Mouse (Mus musculus) MEL (cell line): ENCODE results near the gene Slc12a1. TPM values are rescaled to one million over a fixed set of nuclear protein-coding genes. Genes with fewer than 3 reads are reported as not detected.

Experiments
- DNase-seq: peaks from one replicate; pipeline ENCODE4 v3.0.0; 2011; ENCODE audit warnings: low read depth, low spot score
- H3K27ac ChIP-seq: 2 replicates; pipeline ENCODE4 v1.5.1; 2012; ENCODE audit warnings: low read depth, mild to moderate bottlenecking, control low read depth, low read length, moderate library complexity; ENCODE audit not compliant: control insufficient read depth
- H3K27me3 ChIP-seq, 2 experiments: fragments of 150-350 bp in 1 of 2; sonication (generic) in 1 of 2; 2 replicates each; pipeline ENCODE4 v1.6.1; 2012; ENCODE audit warnings: low read length in 2 of 2, mild to moderate bottlenecking in 2 of 2, improper control_type of control experiment in 1 of 2, moderate library complexity in 1 of 2; ENCODE audit not compliant: insufficient read depth in 2 of 2, control insufficient read depth in 1 of 2
- H3K36me3 ChIP-seq, 2 experiments: 2 replicates each; pipeline ENCODE4 v1.6.1; 2012 to 2014; ENCODE audit warnings: low read length in 2 of 2, improper control_type of control experiment in 1 of 2, inconsistent platforms in 1 of 2, mild to moderate bottlenecking in 1 of 2; ENCODE audit not compliant: insufficient read depth in 2 of 2, control insufficient read depth in 1 of 2
- H3K4me1 ChIP-seq, 2 experiments: fragments of 150-350 bp in 1 of 2; sonication (generic) in 1 of 2; 2 replicates each; pipeline ENCODE4 v1.6.1; 2012; ENCODE audit warnings: low read length in 2 of 2, improper control_type of control experiment in 1 of 2, mild to moderate bottlenecking in 1 of 2; ENCODE audit not compliant: insufficient read depth in 2 of 2, control insufficient read depth in 1 of 2
- H3K4me3 ChIP-seq, 2 experiments: fragments of 150-350 bp in 1 of 2; sonication (generic) in 1 of 2; 2 replicates each; pipeline ENCODE4 v1.5.1; 2012; ENCODE audit warnings: low read depth in 2 of 2, low read length in 2 of 2, mild to moderate bottlenecking in 2 of 2, moderate library complexity in 2 of 2, control low read depth in 1 of 2, improper control_type of control experiment in 1 of 2; ENCODE audit not compliant: control insufficient read depth in 1 of 2, insufficient read depth in 1 of 2
- H3K79me2 ChIP-seq: 2 replicates; pipeline ENCODE4 v1.6.1; 2012; ENCODE audit warnings: mild to moderate bottlenecking, low read length, moderate library complexity; ENCODE audit not compliant: control insufficient read depth, poor library complexity, insufficient read depth
- H3K9ac ChIP-seq: 2 replicates; pipeline ENCODE4 v1.6.1; 2012; ENCODE audit warnings: low read depth, mild to moderate bottlenecking, control low read depth, low read length, moderate library complexity; ENCODE audit not compliant: control insufficient read depth, poor library complexity, severe bottlenecking
- H3K9me3 ChIP-seq: fragments of 150-350 bp; sonication (generic); replicated peaks from 2 replicates; pipeline ENCODE4 v1.6.1; 2012; ENCODE audit warnings: mild to moderate bottlenecking, low read length, improper control_type of control experiment, moderate library complexity; ENCODE audit not compliant: insufficient read depth
- CHD1 ChIP-seq: IDR thresholded peaks from 2 replicates; pipeline ENCODE4 v1.6.1; 2012; ENCODE audit warnings: low read depth, mild to moderate bottlenecking, inconsistent platforms, low read length, improper control_type of control experiment
- CTCF ChIP-seq, 3 experiments: IDR thresholded peaks in 2 of 3; conservative IDR thresholded peaks in 1 of 3; 2 replicates each; pipeline ENCODE4 v1.5.1; 2011 to 2012; ENCODE audit warnings: low read length in 3 of 3, low read depth in 2 of 3, mild to moderate bottlenecking in 2 of 3, improper control_type of control experiment in 1 of 3, inconsistent platforms in 1 of 3, mixed read lengths in 1 of 3, moderate library complexity in 1 of 3; ENCODE audit not compliant: control insufficient read depth in 1 of 3, insufficient read depth in 1 of 3, poor library complexity in 1 of 3, severe bottlenecking in 1 of 3
- E2F4 ChIP-seq: IDR thresholded peaks from 2 replicates; pipeline ENCODE4 v1.6.1; 2011; ENCODE audit warnings: low read depth, low read length, improper control_type of control experiment, borderline replicate concordance
- ELF1 ChIP-seq: IDR thresholded peaks from 2 replicates; pipeline ENCODE4 v1.6.1; 2014; ENCODE audit warnings: low read depth, mild to moderate bottlenecking, inconsistent platforms, low read length, improper control_type of control experiment, moderate library complexity
- EP300 ChIP-seq, 2 experiments: IDR thresholded peaks; 2 replicates each; pipeline ENCODE4 v1.6.1; 2011; ENCODE audit warnings: improper control_type of control experiment in 2 of 2, low read length in 2 of 2, low read depth in 1 of 2, mild to moderate bottlenecking in 1 of 2
- ETS1 ChIP-seq: IDR thresholded peaks from 2 replicates; pipeline ENCODE4 v1.6.1; 2012; ENCODE audit warnings: low read depth, mild to moderate bottlenecking, inconsistent platforms, low read length, improper control_type of control experiment, moderate library complexity
- GABPA ChIP-seq: IDR thresholded peaks from 2 replicates; pipeline ENCODE4 v1.6.1; 2012; ENCODE audit warnings: low read depth, mild to moderate bottlenecking, inconsistent platforms, low read length, improper control_type of control experiment, moderate library complexity
- GATA1 ChIP-seq: IDR thresholded peaks from 2 replicates; pipeline ENCODE4 v1.6.1; 2011; ENCODE audit warnings: low read depth, low read length, improper control_type of control experiment
- HCFC1 ChIP-seq: IDR thresholded peaks from 2 replicates; pipeline ENCODE4 v1.6.1; 2012; ENCODE audit warnings: low read depth, mild to moderate bottlenecking, inconsistent platforms, low read length, improper control_type of control experiment, moderate library complexity
- JUND ChIP-seq: IDR thresholded peaks from 2 replicates; pipeline ENCODE4 v1.6.1; 2011; ENCODE audit warnings: low read depth, mild to moderate bottlenecking, improper control_type of control experiment, low read length
- KAT2A ChIP-seq: conservative IDR thresholded peaks from 2 replicates; pipeline ENCODE4 v1.6.1; 2012; ENCODE audit warnings: low read depth, low read length, improper control_type of control experiment, inconsistent platforms
- MAX ChIP-seq: IDR thresholded peaks from 2 replicates; pipeline ENCODE4 v1.6.1; 2011; ENCODE audit warnings: low read length, improper control_type of control experiment
- MAZ ChIP-seq: IDR thresholded peaks from 2 replicates; pipeline ENCODE4 v1.6.1; 2012; ENCODE audit warnings: low read depth, mild to moderate bottlenecking, inconsistent platforms, low read length, improper control_type of control experiment
- MXI1 ChIP-seq: IDR thresholded peaks from 2 replicates; pipeline ENCODE4 v1.6.1; 2011; ENCODE audit warnings: mild to moderate bottlenecking, low read depth, low read length, improper control_type of control experiment
- MYB ChIP-seq: IDR thresholded peaks from 2 replicates; pipeline ENCODE4 v1.6.1; 2011; ENCODE audit warnings: mild to moderate bottlenecking, low read depth, low read length, improper control_type of control experiment
- MYC ChIP-seq: IDR thresholded peaks from 2 replicates; pipeline ENCODE4 v1.6.1; 2011; ENCODE audit warnings: low read depth, mild to moderate bottlenecking, low read length, improper control_type of control experiment, moderate library complexity
- NELFE ChIP-seq: IDR thresholded peaks from 2 replicates; pipeline ENCODE4 v1.6.1; 2011; ENCODE audit warnings: low read depth, low read length, improper control_type of control experiment
- NRF1 ChIP-seq: IDR thresholded peaks from 2 replicates; pipeline ENCODE4 v1.6.1; 2014; ENCODE audit warnings: low read depth, mild to moderate bottlenecking, inconsistent platforms, low read length, improper control_type of control experiment, moderate library complexity; ENCODE audit not compliant: poor library complexity, insufficient read depth, severe bottlenecking
- POLR2A ChIP-seq, 2 experiments: IDR thresholded peaks; 2 replicates each; pipeline ENCODE4 v1.6.1; 2011 to 2012; ENCODE audit warnings: low read length in 2 of 2, mild to moderate bottlenecking in 2 of 2, control low read depth in 1 of 2, improper control_type of control experiment in 1 of 2, low read depth in 1 of 2, moderate library complexity in 1 of 2; ENCODE audit not compliant: control insufficient read depth in 1 of 2, insufficient read depth in 1 of 2, poor library complexity in 1 of 2
- POLR2AphosphoS2 ChIP-seq: IDR thresholded peaks from 2 replicates; pipeline ENCODE4 v1.6.1; 2011; ENCODE audit warnings: low read length, improper control_type of control experiment
- POLR2AphosphoS5 ChIP-seq: IDR thresholded peaks from 2 replicates; pipeline ENCODE4 v1.6.1; 2012; ENCODE audit warnings: low read depth, borderline replicate concordance, mild to moderate bottlenecking, inconsistent platforms, low read length, moderate library complexity, mixed read lengths
- RCOR1 ChIP-seq: IDR thresholded peaks from 2 replicates; pipeline ENCODE4 v1.6.1; 2012; ENCODE audit warnings: low read depth, mild to moderate bottlenecking, inconsistent platforms, low read length, improper control_type of control experiment
- SIN3A ChIP-seq: IDR thresholded peaks from 2 replicates; pipeline ENCODE4 v1.6.1; 2012; ENCODE audit warnings: low read length, improper control_type of control experiment, inconsistent platforms
- SMC3 ChIP-seq: IDR thresholded peaks from 2 replicates; pipeline ENCODE4 v1.6.1; 2011; ENCODE audit warnings: low read depth, low read length, improper control_type of control experiment
- TCF12 ChIP-seq: IDR thresholded peaks from 2 replicates; pipeline ENCODE4 v1.6.1; 2014; ENCODE audit warnings: low read depth, mild to moderate bottlenecking, inconsistent platforms, low read length, improper control_type of control experiment, moderate library complexity
- USF1 ChIP-seq: IDR thresholded peaks from 2 replicates; pipeline ENCODE4 v1.6.1; 2014; ENCODE audit warnings: low read depth, mild to moderate bottlenecking, inconsistent platforms, low read length, improper control_type of control experiment, moderate library complexity
- ZKSCAN1 ChIP-seq: IDR thresholded peaks from 2 replicates; pipeline ENCODE4 v1.6.1; 2012; ENCODE audit warnings: low read depth, mild to moderate bottlenecking, inconsistent platforms, low read length, improper control_type of control experiment, moderate library complexity
- ZMIZ1 ChIP-seq: IDR thresholded peaks from 2 replicates; pipeline ENCODE4 v1.6.1; 2012; ENCODE audit warnings: low read depth, mild to moderate bottlenecking, inconsistent platforms, low read length, improper control_type of control experiment, moderate library complexity
- ZNF384 ChIP-seq: IDR thresholded peaks from 2 replicates; pipeline ENCODE4 v1.6.1; 2012; ENCODE audit warnings: low read depth, mild to moderate bottlenecking, inconsistent platforms, low read length, improper control_type of control experiment
- polyA plus RNA-seq, 2 experiments: library from polyadenylated mRNA; stranded (reverse) in 1 of 2; unstranded in 1 of 2; fragments of >175 nt in 1 of 2; fragments of >200 nt in 1 of 2; gene quantifications; 2 replicates each; pipeline versions ENCODE4 v1.2.1 to v1.2.4; 2012; ENCODE audit warnings: low replicate concordance in 2 of 2, low read depth in 1 of 2; ENCODE audit not compliant: insufficient read length in 2 of 2, insufficient read depth in 1 of 2, missing spikeins in 1 of 2
- total RNA-seq: library from RNA; depleted of rRNA; stranded (reverse); fragments of 300-350 nt; gene quantifications from 2 replicates; pipeline ENCODE4 v1.2.3, GENCODE M21; 2012

Slc12a1 gene
- total and polyA plus RNA-seq, 3 experiments, result not detected

GRCm38 (mm10) chr2:125232183-125232582 lies 79.9 kb downstream of the Slc12a1 start:
- TF ChIP-seq EP300 (IDR thresholded peaks at IDR 0.05; ENCODE audit: low read depth in 1 of 2, low read length in 2 of 2) (peak in 1 of 2 experiments; percentile 6; a peak in 1 of 4 replicates), RCOR1 (0 out of 2 replicates have a peak, but pooled peaks have one; percentile 13), ZMIZ1 (no peak), SIN3A (no peak), MAZ (no peak)

GRCm38 (mm10) chr2:125233537-125233936 lies 81.2 kb downstream of the Slc12a1 start:
- no peak overlapping the region; the same call in 1 of the 2 replicates for H3K9ac ChIP-seq
- peak overlapping the region; percentile 75 for H3K27ac ChIP-seq
- DNase-seq, result peak; percentile 47
- no peak overlapping the region for H3K4me3 ChIP-seq
- peaks cover 27 to 42% of the 10 kb centered on the region in 2 experiments for H3K4me1 ChIP-seq
- peaks cover 0 to 37% of the 10 kb centered on the region in 2 experiments; a peak in 2 of 4 replicates for H3K36me3 ChIP-seq
- H3K79me2 ChIP-seq, result no peaks in the 10 kb centered on the region
- H3K9me3 ChIP-seq, result no peaks in the 10 kb centered on the region
- TF ChIP-seq RCOR1 (peak; percentile 93), CHD1 (no peak), NELFE (no peak), KAT2A (no peak), TCF12 (peak; percentile 81), MYC (no peak), USF1 (no peak), MXI1 (no peak), NRF1 (no peak), ZNF384 (no peak), POLR2A (IDR thresholded peaks at IDR 0.05; ENCODE audit: control insufficient read depth in 1 of 2, insufficient read depth in 1 of 2, low read depth in 1 of 2, low read length in 2 of 2, poor library complexity in 1 of 2) (no peak), SIN3A (peak; percentile 62; the same call in 1 of the 2 replicates), E2F4 (no peak), ZKSCAN1 (no peak), POLR2AphosphoS5 (no peak), MAZ (peak; percentile 52; the same call in 1 of the 2 replicates), JUND (no peak), ETS1 (peak; percentile 86), POLR2AphosphoS2 (no peak), MAX (no peak), EP300 (IDR thresholded peaks at IDR 0.05; ENCODE audit: low read depth in 1 of 2, low read length in 2 of 2) (peak; percentile 83 to 90), ELF1 (no peak), GATA1 (peak; percentile 90), HCFC1 (no peak), CTCF (IDR thresholded peaks at IDR 0.05 in 2 of 3, conservative IDR thresholded peaks at IDR 0.05 in 1 of 3; ENCODE audit: control insufficient read depth in 1 of 3, insufficient read depth in 1 of 3, low read depth in 2 of 3, low read length in 3 of 3, poor library complexity in 1 of 3, severe bottlenecking in 1 of 3) (no peak), GABPA (no peak), SMC3 (no peak), MYB (peak; percentile 49; the same call in 1 of the 2 replicates)
- no peaks in the 10 kb centered on the region for H3K27me3 ChIP-seq

More at GRCm38 (mm10) chr2:125232183-125232582, 79.9 kb downstream of the Slc12a1 start:
- Histone ChIP-seq H3K27me3 (no peaks in the 10 kb centered on the region), H3K9ac (no peak overlapping the region), H3K4me3 (no peak overlapping the region), H3K36me3 (peaks cover 0 to 48% of the 10 kb centered on the region in 2 experiments; a peak in 2 of 4 replicates), H3K79me2 (no peaks in the 10 kb centered on the region), H3K4me1 (peaks cover 33 to 49% of the 10 kb centered on the region in 2 experiments), H3K27ac (peak overlapping the region; percentile 32; the same call in 1 of the 2 replicates), H3K9me3 (no peaks in the 10 kb centered on the region)
- DNase-seq, result peak; percentile 45
